Mouse (Mus musculus) liver, postnatal 0 days (tissue): Measurements from ENCODE around the gene Cuedc1.

Experiments
- CTCF ChIP-seq: sonication (generic); IDR thresholded peaks from 2 replicates; pipeline ENCODE4 v1.5.1; 2016; ENCODE audit warnings: antibody characterized with exemption, low read depth
- EP300 ChIP-seq: IDR thresholded peaks from 2 replicates; pipeline ENCODE4 v1.6.1; 2016; ENCODE audit warnings: antibody characterized with exemption, low read depth, mild to moderate bottlenecking

- TF ChIP-seq CTCF (no peak), EP300 (no peak)
Observed at GRCm38 (mm10) chr11:88126306-88126793, 28.5 kb downstream of the Cuedc1 start.
